Mouse (Mus musculus) forebrain, embryonic 15.5 days (tissue): ENCODE results near the gene Tomm20l. TPM values are rescaled to one million over a fixed set of nuclear protein-coding genes. Genes with fewer than 3 reads are reported as not detected.

Source experiments
- ATAC-seq: fragments of 200-750 bp; cut with Nextera tagmentation; replicated peaks from 2 replicates; pipeline ENCODE4 v1.8.0; 2017; ENCODE audit warnings: mild to moderate bottlenecking, moderate TSS enrichment, moderate library complexity
- H3K27ac ChIP-seq: fragments of 300-500 bp; sonication (generic); replicated peaks from 2 replicates; pipeline ENCODE4 v1.5.1; 2015; ENCODE audit warnings: mild to moderate bottlenecking, inconsistent platforms
- H3K27me3 ChIP-seq: fragments of 300-500 bp; sonication (generic); 2 replicates; pipeline ENCODE4 v1.6.1; 2015; ENCODE audit warnings: inconsistent platforms
- H3K36me3 ChIP-seq: fragments of 300-500 bp; sonication (generic); 2 replicates; pipeline ENCODE4 v1.6.1; 2015; ENCODE audit warnings: mild to moderate bottlenecking, inconsistent platforms
- H3K4me1 ChIP-seq: fragments of 300-500 bp; sonication (generic); 2 replicates; pipeline ENCODE4 v1.6.1; 2015; ENCODE audit warnings: inconsistent platforms
- H3K4me2 ChIP-seq: fragments of 300-500 bp; sonication (generic); replicated peaks from 2 replicates; pipeline ENCODE4 v1.6.1; 2015; ENCODE audit warnings: mild to moderate bottlenecking, inconsistent platforms
- H3K4me3 ChIP-seq: fragments of 300-500 bp; sonication (generic); 2 replicates; pipeline ENCODE4 v1.5.1; 2015; ENCODE audit warnings: mild to moderate bottlenecking, inconsistent platforms
- H3K9ac ChIP-seq: fragments of 300-500 bp; sonication (generic); replicated peaks from 2 replicates; pipeline ENCODE4 v1.6.1; 2015; ENCODE audit warnings: mild to moderate bottlenecking, inconsistent platforms
- H3K9me3 ChIP-seq: fragments of 300-500 bp; sonication (generic); 2 replicates; pipeline ENCODE4 v1.6.1; 2016; ENCODE audit warnings: inconsistent platforms
- WGBS: fragments of 180-500 bp; shearing (Covaris S2); methylation state at CpG from one replicate; pipeline ENCODE4 v1.1.7; 2015; ENCODE audit warnings: mixed read lengths; 5-methylcytosine and 5-hydroxymethylcytosine counted together
- polyA plus RNA-seq: library from polyadenylated mRNA; unstranded; fragments of >200 nt; fragmentation: Nextera tagmentation; extraction: Ambion mirVana; gene quantifications from 2 replicates; pipeline ENCODE4 v1.2.1, GENCODE M21; 2015

Gene Tomm20l
- polyA plus RNA-seq, 1 experiment from 2014 or later: not detected

GRCm38 (mm10) chr12:71164410-71164809 is 53.2 kb downstream of the Tomm20l start:
- no peaks in the 10 kb centered on the region for H3K27me3 ChIP-seq
- peaks cover 69% of the 10 kb centered on the region for H3K36me3 ChIP-seq
- H3K9ac ChIP-seq: no peak overlapping the region
- no peak overlapping the region for H3K4me3 ChIP-seq
- ATAC-seq: no peak
- 94% methylated on average over 9 of the region's 9 CpGs for WGBS
- H3K4me1 ChIP-seq: no peaks in the 10 kb centered on the region
- no peak overlapping the region for H3K4me2 ChIP-seq
- H3K9me3 ChIP-seq: no peaks in the 10 kb centered on the region
- no peak overlapping the region for H3K27ac ChIP-seq

- Histone ChIP-seq H3K27me3 (no peaks in the 10 kb centered on the region), H3K9ac (no peak overlapping the region), H3K36me3 (peaks cover 59% of the 10 kb centered on the region), H3K27ac (no peak overlapping the region), H3K4me2 (no peak overlapping the region), H3K9me3 (no peaks in the 10 kb centered on the region), H3K4me1 (no peaks in the 10 kb centered on the region), H3K4me3 (no peak overlapping the region)
- WGBS: 97% methylated on average over 1 of the region's 1 CpGs
- ATAC-seq: no peak
Measured at GRCm38 (mm10) chr12:71169911-71170310, 58.7 kb downstream of the Tomm20l start.

Other genes starting within 250 kb of the Tomm20l start
- 223 and 242 TPM in 2 replicates for gene Actr10, start 173.6 kb upstream of the Tomm20l start, polyA plus RNA-seq
- gene Psma3, start 136.8 kb upstream of the Tomm20l start, polyA plus RNA-seq: 550 and 556 TPM in 2 replicates
- gene Arid4a, start 95.4 kb upstream of the Tomm20l start, polyA plus RNA-seq: 50.3 and 57.1 TPM in 2 replicates
- 89.4 and 92.6 TPM in 2 replicates for gene Timm9, start 25.3 kb downstream of the Tomm20l start, polyA plus RNA-seq
- gene 2700049A03Rik, start 25.4 kb downstream of the Tomm20l start, polyA plus RNA-seq: 20.4 and 22.3 TPM in 2 replicates
- gene Dact1, start 198.5 kb downstream of the Tomm20l start, polyA plus RNA-seq: 38.7 and 42.1 TPM in 2 replicates